Mouse (Mus musculus) layer of hippocampus, adult 6 months (tissue): ENCODE results near the gene Slc36a1. TPM values are rescaled to one million over a fixed set of nuclear protein-coding genes. Genes with fewer than 3 reads are reported as not detected.

ENCODE experiments used
- long read RNA-seq, 2 experiments: library from polyadenylated mRNA; unstranded; transcript quantifications; one replicate each; pipeline ENCODE4 v2.0.0; 2019 to 2020
- polyA plus RNA-seq: library from polyadenylated mRNA; unstranded; fragments of <200 nt; fragmentation: Nextera tagmentation; gene quantifications from 2 replicates; pipeline ENCODE4 v1.2.3, GENCODE M21; 2021

Slc36a1 gene
- polyA plus RNA-seq: 4.3 and 5.8 TPM in 2 replicates
- long read RNA-seq, experiment 1, partial matches to known transcripts: 0 of 14 reads
- long read RNA-seq, experiment 1, other reads (novel, unspliced or antisense): 14 of 14 reads
- long read RNA-seq, experiment 2, partial matches to known transcripts: 3 of 25 reads
- long read RNA-seq, experiment 2, other reads (novel, unspliced or antisense): 22 of 25 reads

GRCm38 (mm10) chr11:55204159-55204596, at the start of gene Slc36a1:
Gene Slc36a1 (plus strand): TSS chr11:55204350.

GRCm38 (mm10) chr11:55184733-55185291, 19.3 kb upstream of the Slc36a1 start, which contains the start of gene Slc36a2:
Gene Slc36a2 (minus strand): TSS chr11:55185077.

Other genes with a start within 250 kb of the Slc36a1 start
- gene Tnip1, start 241.4 kb upstream of the Slc36a1 start, polyA plus RNA-seq: 11.5 and 16.2 TPM in 2 replicates
- 80.4 and 86.3 TPM in 2 replicates for gene Anxa6, start 170.9 kb upstream of the Slc36a1 start, polyA plus RNA-seq
- 0.52 and 0.99 TPM in 2 replicates for gene Ccdc69, start 126.2 kb upstream of the Slc36a1 start, polyA plus RNA-seq
- 85.0 and 106 TPM in 2 replicates for gene Gm2a, start 106.2 kb upstream of the Slc36a1 start, polyA plus RNA-seq
- gene Slc36a3, start 52.6 kb upstream of the Slc36a1 start, polyA plus RNA-seq: not detected in 2 replicates
- gene Slc36a2, start 19.3 kb upstream of the Slc36a1 start, polyA plus RNA-seq: 0.20 and 0.21 TPM in 2 replicates
- gene Fat2, start 132.2 kb downstream of the Slc36a1 start, polyA plus RNA-seq: 0.01 TPM in 2 replicates
- gene Sparc, start 218.8 kb downstream of the Slc36a1 start, polyA plus RNA-seq: 166 and 174 TPM in 2 replicates